Mouse (Mus musculus) kidney, adult 11 months (tissue): ENCODE results near the gene Pth2.
A peak's percentile ranks its signal among the peaks of the same experiment; 100 is the strongest.

Experiments used
- DNase-seq: peaks from one replicate; pipeline ENCODE4 v3.0.0; 2022

The Pth2 gene

GRCm38 (mm10) chr7:45175398-45175797, 5.4 kb upstream of the Pth2 start:
- DNase-seq: no peak

- no peak for DNase-seq
These were observed 4.9 kb upstream of the Pth2 start for GRCm38 (mm10) chr7:45175929-45176328.

DNA sequence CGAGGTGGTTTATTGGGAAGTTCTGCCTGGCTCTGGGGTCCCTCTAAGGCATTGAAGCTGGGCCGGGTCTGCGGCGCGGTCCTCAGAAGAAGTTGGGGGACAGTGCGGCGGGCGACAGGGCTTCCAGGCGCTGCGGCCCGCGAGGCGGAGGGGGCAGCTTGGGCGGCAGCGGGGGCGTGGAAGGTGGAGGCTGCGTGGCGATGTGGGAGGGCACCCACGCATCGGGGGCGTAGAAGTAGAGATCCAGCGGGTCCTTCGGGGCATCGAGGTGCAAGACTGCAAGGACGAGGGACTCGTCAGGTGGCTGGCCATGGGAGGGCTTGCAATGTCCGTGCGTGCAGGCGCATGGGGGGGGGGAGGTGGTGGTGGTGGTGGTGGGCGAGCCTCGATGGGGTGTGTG, 4.4 kb upstream of the Pth2 start:
- no peak for DNase-seq

GRCm38 (mm10) chr7:45178550-45178949, 2.2 kb upstream of the Pth2 start:
- DNase-seq: no peak

GRCm38 (mm10) chr7:45179469-45179868, 1.3 kb upstream of the Pth2 start, which contains the start of gene Gfy:
Gene Gfy, minus strand, starts transcription at chr7:45179569.
- DNase-seq: no peak

DNA sequence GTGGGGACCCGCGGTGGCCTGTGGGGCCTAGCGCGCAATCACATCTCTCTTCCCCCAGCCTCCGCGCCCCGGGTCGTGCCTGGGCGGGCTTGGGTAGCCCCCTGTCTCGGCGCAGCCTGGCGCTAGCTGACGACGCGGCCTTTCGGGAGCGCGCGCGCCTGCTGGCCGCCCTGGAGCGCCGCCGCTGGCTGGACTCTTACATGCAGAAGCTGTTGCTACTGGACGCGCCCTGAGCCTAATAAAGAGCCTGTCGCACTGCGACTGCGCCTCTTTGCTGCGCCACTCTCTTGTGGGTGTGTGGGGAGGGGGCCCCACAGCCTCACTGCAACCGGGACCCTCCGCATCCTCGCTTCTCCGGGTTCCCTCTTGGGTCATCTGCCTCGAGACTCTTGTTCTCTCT, 745 bp downstream of the Pth2 start:
- no peak for DNase-seq

DNA sequence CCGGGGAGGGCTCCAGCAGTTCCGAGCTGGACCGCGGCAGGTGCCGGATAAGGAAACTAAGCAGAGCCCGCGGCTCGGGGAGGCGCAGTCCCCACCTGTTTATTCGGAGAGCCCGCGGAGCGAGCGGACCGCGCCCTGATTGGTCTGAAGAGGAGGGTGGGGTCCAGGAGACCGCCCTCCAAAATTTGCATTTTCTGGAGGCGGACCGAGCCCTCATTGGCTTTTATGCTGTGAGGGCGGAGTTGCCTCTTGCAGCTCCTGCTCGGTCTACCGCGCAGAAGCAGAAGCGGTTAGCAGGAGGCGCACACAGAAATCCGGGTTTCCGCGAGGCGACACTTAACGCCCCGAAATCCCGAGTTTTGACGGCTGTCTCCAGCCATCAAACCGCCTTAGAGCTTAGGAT, 1.4 kb downstream of the Pth2 start:
- DNase-seq: peak; percentile 92

DNA sequence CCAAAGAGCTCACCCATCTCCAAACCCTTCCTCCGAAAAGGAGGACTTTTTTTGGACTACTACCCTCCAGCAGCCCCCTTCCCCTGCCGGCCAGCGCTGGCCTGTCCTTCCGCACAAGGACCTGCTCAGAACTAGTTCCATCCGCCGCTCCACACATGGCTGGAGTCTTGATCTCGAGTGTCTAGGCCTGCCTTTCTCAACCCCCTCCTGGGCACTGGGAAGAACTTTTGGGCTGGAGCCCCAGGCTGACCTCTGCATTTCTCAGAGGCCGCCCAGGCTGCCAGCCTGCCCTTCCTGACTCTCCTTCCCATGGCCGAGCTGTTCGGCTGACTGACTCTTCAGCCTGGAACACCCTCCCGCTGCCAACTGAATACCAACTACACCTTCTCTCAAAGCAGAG, 1.8 kb downstream of the Pth2 start:
- DNase-seq: peak; percentile 54

- no peak for DNase-seq
These were observed 2.9 kb downstream of the Pth2 start for GRCm38 (mm10) chr7:45183672-45184071.

- DNase-seq: no peak
These were observed 5.1 kb downstream of the Pth2 start for GRCm38 (mm10) chr7:45185921-45186320.

DNA sequence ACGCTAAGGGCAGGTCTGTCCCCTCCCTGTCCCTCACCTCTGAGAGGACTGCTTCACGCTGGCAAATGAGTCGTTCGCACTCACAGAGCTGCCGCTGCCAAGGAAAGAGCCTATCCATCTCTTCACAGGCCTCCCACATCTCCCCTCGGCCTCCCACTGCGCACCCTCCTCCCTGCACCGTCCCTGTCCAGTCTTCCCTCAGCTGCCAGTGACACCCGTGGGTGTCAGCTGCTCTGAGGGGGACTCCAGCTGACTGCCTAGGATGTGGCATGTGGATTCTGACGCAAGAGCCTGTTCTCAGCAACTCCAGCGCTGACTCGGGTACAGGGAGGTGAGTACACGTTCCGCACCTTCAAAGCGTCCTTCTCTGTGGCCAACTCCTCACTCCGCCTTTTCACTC, 8.8 kb downstream of the Pth2 start:
- DNase-seq: no peak

GRCm38 (mm10) chr7:45190186-45190585, 9.4 kb downstream of the Pth2 start:
- no peak for DNase-seq

- no peak for DNase-seq
These were observed 10.4 kb downstream of the Pth2 start for GRCm38 (mm10) chr7:45191161-45191560.

DNA sequence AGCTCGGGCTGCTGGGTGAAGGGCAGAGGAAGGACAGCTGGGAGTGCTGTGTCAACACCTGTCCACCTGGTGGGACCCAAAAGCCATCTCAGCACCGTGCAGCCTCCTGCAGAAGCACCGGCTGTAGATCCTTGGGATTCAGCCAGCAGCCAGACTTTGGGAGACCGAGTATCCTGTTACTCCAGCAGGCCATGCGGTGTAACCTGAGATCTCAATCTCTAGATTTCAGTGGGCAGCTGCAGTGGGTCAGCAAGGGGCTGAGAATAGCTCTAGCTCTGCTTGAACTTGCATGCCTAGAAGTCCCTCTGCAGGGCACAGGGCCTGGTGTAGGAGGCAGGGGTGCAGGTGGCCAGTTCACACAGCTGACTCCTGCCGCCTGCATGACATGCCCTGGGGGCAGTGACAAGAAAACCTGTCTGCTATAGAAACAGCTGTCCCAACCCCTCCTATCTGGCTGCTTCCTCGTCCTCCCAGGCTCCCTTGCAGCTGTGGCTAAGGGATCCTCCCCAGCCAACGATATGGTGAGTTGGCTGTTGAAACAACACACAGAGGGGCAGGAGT, 11.1 kb downstream of the Pth2 start:
- DNase-seq: no peak

- no peak for DNase-seq
These were observed 12.0 kb downstream of the Pth2 start for GRCm38 (mm10) chr7:45192585-45193310.

GRCm38 (mm10) chr7:45193406-45193805, 12.6 kb downstream of the Pth2 start:
- DNase-seq: no peak

DNA sequence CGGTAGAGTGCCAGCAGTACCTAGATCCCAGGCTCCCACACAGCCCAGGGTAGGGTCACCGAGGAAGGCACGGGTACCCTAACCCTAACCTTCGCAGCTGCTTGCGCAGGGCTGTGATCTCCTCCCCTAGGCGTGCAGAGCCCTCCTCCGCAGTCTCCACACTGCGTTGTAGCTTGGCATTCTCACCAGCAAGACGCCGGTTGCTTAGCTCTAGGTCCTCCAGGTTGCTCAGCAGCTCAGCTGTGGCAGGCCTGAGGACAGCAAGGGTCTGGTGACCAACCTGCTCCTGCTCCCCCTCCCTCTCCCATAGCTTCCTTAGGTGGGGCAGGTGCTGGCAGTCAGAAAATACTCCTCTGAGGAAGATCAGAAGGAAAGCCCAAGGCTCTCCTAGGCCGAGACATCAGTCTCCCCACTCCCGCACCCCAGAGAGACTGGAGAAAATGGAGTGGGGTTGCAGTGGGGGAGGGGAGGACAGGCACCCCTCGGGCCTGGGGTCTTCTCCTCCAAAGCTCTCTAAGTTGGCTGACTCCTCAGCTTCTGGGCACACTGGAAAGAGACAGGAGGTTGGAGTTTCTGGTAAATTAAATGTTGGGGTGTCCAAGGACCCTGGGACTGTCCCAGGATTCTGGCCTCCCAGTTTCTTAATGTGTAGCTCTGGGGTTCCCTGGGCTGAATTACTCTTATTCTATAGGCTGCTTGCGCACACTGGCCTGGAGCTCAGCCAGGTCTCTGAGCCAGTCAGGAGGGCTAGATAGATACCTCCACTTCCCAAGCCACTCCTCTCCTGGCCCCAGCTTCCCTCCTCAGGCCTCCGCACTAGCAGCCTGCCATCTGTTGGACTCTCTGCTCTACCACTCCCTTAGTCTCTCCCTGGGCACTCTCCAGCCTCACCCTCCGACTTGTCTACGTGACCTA, 13.3 kb downstream of the Pth2 start:
- DNase-seq: no peak

- DNase-seq: no peak
These were observed 14.8 kb downstream of the Pth2 start for GRCm38 (mm10) chr7:45195341-45196175.

GRCm38 (mm10) chr7:45196176-45196535, 15.4 kb downstream of the Pth2 start:
- DNase-seq: no peak

GRCm38 (mm10) chr7:45196994-45197393, 16.2 kb downstream of the Pth2 start:
- no peak for DNase-seq

DNA sequence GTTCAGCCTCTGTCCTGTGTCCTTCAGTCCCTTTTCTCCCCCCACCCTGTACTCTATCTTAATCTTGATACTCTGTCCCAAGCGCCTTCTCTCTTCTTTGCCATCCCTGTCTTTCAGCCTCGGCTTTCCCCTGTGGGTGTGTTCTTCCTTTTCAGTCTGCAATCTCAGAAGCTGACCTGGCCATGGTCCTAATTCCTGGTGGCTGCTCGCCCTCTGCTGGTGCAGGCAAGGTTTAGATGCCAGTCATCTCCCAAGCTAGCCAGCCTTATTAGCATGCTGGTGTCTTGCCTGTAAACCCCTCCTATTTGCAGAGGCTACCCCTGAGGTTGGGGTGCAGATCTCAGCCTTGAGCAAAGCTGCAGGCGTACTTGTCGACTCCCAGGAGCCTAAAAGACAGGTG, 17.6 kb downstream of the Pth2 start:
- peak; percentile 66 for DNase-seq

- DNase-seq: no peak
These were observed 18.2 kb downstream of the Pth2 start for GRCm38 (mm10) chr7:45198961-45199360.

DNA sequence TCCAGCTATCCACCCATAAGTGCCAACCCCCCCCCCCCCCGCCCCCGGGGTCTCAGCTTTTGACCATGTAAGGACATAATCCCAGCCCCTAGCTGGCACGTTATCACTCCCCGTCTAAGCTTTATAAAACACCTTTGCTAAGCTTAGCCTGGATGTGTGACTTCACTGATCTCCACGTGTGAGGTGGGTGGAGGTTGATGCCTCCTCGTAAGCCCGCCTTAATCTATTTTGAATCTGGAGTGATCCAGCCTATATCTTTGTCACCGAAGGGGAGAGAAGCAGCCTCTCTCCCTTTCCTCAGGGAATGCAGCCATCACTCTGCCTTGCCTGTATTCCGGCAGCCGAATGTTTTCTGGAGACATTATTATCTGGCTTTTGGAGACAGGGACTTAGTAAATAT, 21.9 kb downstream of the Pth2 start:
- DNase-seq: no peak
